Mouse (Mus musculus): ENCODE results near the gene Ttc1.

The Ttc1 gene

GRCm38 (mm10) chr11:43747233-43748226 is at the start of gene Ttc1:
Ttc1 (minus strand) TSS chr11:43748008.
- peak; percentile 97 to 99 for DNase-seq

GRCm38 (mm10) chr11:43795992-43796391 is 48.2 kb upstream of the Ttc1 start:
- DNase-seq, result no peak

GRCm38 (mm10) chr11:43790446-43790845 is 42.6 kb upstream of the Ttc1 start:
- no peak for DNase-seq

GRCm38 (mm10) chr11:43783772-43784171 is 36.0 kb upstream of the Ttc1 start:
- DNase-seq, result peak; percentile 53 to 65

GRCm38 (mm10) chr11:43783106-43783505 is 35.3 kb upstream of the Ttc1 start:
- DNase-seq, result no peak

- no peak for DNase-seq
Observed at GRCm38 (mm10) chr11:43779551-43779950, 31.7 kb upstream of the Ttc1 start.

- no peak for DNase-seq
Observed at GRCm38 (mm10) chr11:43776324-43776694, 28.5 kb upstream of the Ttc1 start.

GRCm38 (mm10) chr11:43775469-43776323 is 27.9 kb upstream of the Ttc1 start:
- peak in 1 of 2 experiments; percentile 9 for DNase-seq

GRCm38 (mm10) chr11:43773725-43774124 is 25.9 kb upstream of the Ttc1 start:
- peak; percentile 58 to 70 for DNase-seq

GRCm38 (mm10) chr11:43770110-43770509 is 22.3 kb upstream of the Ttc1 start:
- DNase-seq, result peak; percentile 24 to 50

- no peak for DNase-seq
Observed at GRCm38 (mm10) chr11:43767749-43768148, 19.9 kb upstream of the Ttc1 start.

- peak; percentile 79 for DNase-seq
Observed at GRCm38 (mm10) chr11:43766922-43767648, 19.3 kb upstream of the Ttc1 start.

- DNase-seq, result no peak
Observed at GRCm38 (mm10) chr11:43758436-43758835, 10.6 kb upstream of the Ttc1 start.

GRCm38 (mm10) chr11:43755411-43755810 is 7.6 kb upstream of the Ttc1 start:
- no peak for DNase-seq

GRCm38 (mm10) chr11:43754568-43754967 is 6.8 kb upstream of the Ttc1 start:
- no peak for DNase-seq

- no peak for DNase-seq
Observed at GRCm38 (mm10) chr11:43751542-43751941, 3.7 kb upstream of the Ttc1 start.

- DNase-seq, result no peak
Observed at GRCm38 (mm10) chr11:43728737-43729301, 19.0 kb downstream of the Ttc1 start.

- no peak for DNase-seq
Observed at GRCm38 (mm10) chr11:43727796-43728195, 20.0 kb downstream of the Ttc1 start.

- DNase-seq, result no peak
Observed at GRCm38 (mm10) chr11:43723411-43723810, 24.4 kb downstream of the Ttc1 start.

GRCm38 (mm10) chr11:43712178-43712577 is 35.6 kb downstream of the Ttc1 start:
- no peak for DNase-seq

GRCm38 (mm10) chr11:43708409-43708808 is 39.4 kb downstream of the Ttc1 start:
- DNase-seq, result no peak

GRCm38 (mm10) chr11:43705751-43706150 is 42.1 kb downstream of the Ttc1 start:
- DNase-seq, result no peak
